Mouse (Mus musculus) C2C12 (cell line): Measurements from ENCODE around the gene Ocel1.

ENCODE experiments used
- CEBPB ChIP-seq: IDR thresholded peaks from one replicate; pipeline ENCODE4 v1.6.1; 2011; ENCODE audit warnings: low read depth, mild to moderate bottlenecking, control low read depth, moderate library complexity
- CTCF ChIP-seq: IDR thresholded peaks from one replicate; pipeline ENCODE4 v1.5.1; 2011; ENCODE audit not compliant: control insufficient read depth, insufficient read depth, insufficient read length
- FOSL1 ChIP-seq: IDR thresholded peaks from one replicate; pipeline ENCODE4 v1.8.0; 2011; ENCODE audit warnings: mild to moderate bottlenecking, low read length; ENCODE audit not compliant: poor library complexity, insufficient read depth, severe bottlenecking
- MAX ChIP-seq: IDR thresholded peaks from one replicate; pipeline ENCODE4 v1.6.1; 2011; ENCODE audit warnings: mild to moderate bottlenecking, control low read depth
- MYOG ChIP-seq: IDR thresholded peaks from one replicate; pipeline ENCODE4 v1.6.1; 2011; ENCODE audit not compliant: control insufficient read depth, insufficient read length; ENCODE audit errors: extremely low read depth
- USF1 ChIP-seq: IDR thresholded peaks from one replicate; pipeline ENCODE4 v1.6.1; 2011; ENCODE audit warnings: low read depth, mild to moderate bottlenecking, control low read depth, moderate library complexity

DNA sequence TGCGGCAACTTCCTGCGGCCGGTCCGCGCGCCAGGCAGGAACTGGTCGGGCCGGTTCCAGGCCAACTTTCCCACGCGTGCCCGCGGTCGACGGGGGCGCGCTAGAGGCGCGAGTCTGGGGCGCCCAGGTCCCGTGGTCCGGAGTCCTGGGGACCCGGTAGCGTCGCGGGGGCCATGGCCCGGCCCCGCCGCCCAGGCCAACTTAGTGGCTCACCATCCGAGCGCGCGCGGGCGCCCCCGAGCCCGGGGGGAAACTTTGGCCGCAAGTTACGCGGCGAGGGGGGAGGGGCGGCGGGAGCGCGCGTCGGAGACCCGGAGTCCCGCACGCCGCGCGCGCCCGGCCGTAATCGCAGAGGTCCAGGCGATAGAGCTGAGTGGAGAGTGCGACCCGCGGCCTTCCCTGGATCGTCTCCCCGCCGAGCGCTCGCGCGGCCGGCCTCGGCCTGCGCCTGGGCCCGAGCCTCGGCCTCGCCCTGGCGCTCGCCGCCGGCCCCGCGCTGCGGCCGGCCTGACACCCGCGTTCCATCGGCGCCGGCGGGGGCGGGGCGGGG, 10.4 kb downstream of the Ocel1 start, which contains the start of gene Nr2f6:
- TF ChIP-seq MAX, result no peak
- no peak for TF ChIP-seq CTCF
- no peak for TF ChIP-seq CEBPB
- no peak for TF ChIP-seq USF1
- TF ChIP-seq MYOG, result no peak
- TF ChIP-seq FOSL1, result no peak
